Mouse (Mus musculus) liver, postnatal 0 days (tissue): Measurements from ENCODE around the gene Mpc1.

ENCODE experiments used
- CTCF ChIP-seq: sonication (generic); IDR thresholded peaks from 2 replicates; pipeline ENCODE4 v1.5.1; 2016; ENCODE audit warnings: antibody characterized with exemption, low read depth
- EP300 ChIP-seq: IDR thresholded peaks from 2 replicates; pipeline ENCODE4 v1.6.1; 2016; ENCODE audit warnings: antibody characterized with exemption, low read depth, mild to moderate bottlenecking

GRCm38 (mm10) chr17:8297746-8298145, 15.0 kb downstream of the Mpc1 start:
- TF ChIP-seq CTCF (no peak), EP300 (no peak)
